9 mouse cellular contexts compared by ENCODE assay signal in genomic region chr5:113930648-113931609, GRCm38 (mm10). TPM values are rescaled to one million over a fixed set of nuclear protein-coding genes. Genes with fewer than 3 reads are reported as not detected.
DNase-seq lines count a peak whose midpoint lies in the region; ATAC-seq and TF ChIP-seq lines count a peak whose summit lies in the region.
"Had no signal": no experiment of that assay in that cellular context is flagged by ENCODE, and none has a peak within 500 bp of the region (broad histone marks: within the 10 kb centered on the region; RNA-seq: fewer than 3 reads in every experiment).

No protein-coding gene starts in this region.

- WGBS in intestine, postnatal 0 days, result 48% methylated on average over 18 of the region's 18 CpGs
- WGBS in lung, embryonic 14.5 days, result 36% methylated on average over 18 of the region's 18 CpGs
- 28% methylated on average over 18 of the region's 18 CpGs for WGBS in neural tube, embryonic 11.5 days

- H3K4me2 ChIP-seq in intestine, postnatal 0 days (replicated peaks; ENCODE audit: low read depth), result 0 out of 2 replicates have a peak overlapping the region, but pooled peaks have one; percentile 32
- H3K4me2 ChIP-seq in lung, embryonic 14.5 days, result peak overlapping the region; percentile 35
- H3K4me2 ChIP-seq in neural tube, embryonic 11.5 days (ENCODE audit: low read depth), result no peak overlapping the region; the same call in 1 of the 2 replicates

- H3K9ac ChIP-seq in intestine, postnatal 0 days (ENCODE audit: low read depth, low read length), result no peak overlapping the region
- H3K9ac ChIP-seq in lung, embryonic 14.5 days, result peak overlapping the region; percentile 38; the same call in 1 of the 2 replicates
- H3K9ac ChIP-seq in neural tube, embryonic 11.5 days (ENCODE audit: low read length), result 0 out of 2 replicates have a peak overlapping the region, but pooled peaks have one; percentile 2

- 0 out of 2 replicates have a peak, but pooled peaks have one; percentile 33 for ATAC-seq in intestine, postnatal 0 days
- peak; percentile 76 for ATAC-seq in lung, embryonic 14.5 days (ENCODE audit: insufficient read depth)
- ATAC-seq in neural tube, embryonic 11.5 days (ENCODE audit: insufficient read depth, low FRiP score, low TSS enrichment), result 0 out of 2 replicates have a peak, but pooled peaks have one; percentile 35
- ATAC-seq in cerebellum, adult (ENCODE audit: insufficient number of reproducible peaks, low FRiP score, low TSS enrichment), result no peak

- H3K9me3 ChIP-seq in intestine, postnatal 0 days (ENCODE audit: control insufficient read depth), result peaks cover 4% of the 10 kb centered on the region; the same call in 1 of the 2 replicates
- peaks cover 3% of the 10 kb centered on the region; the same call in 1 of the 2 replicates for H3K9me3 ChIP-seq in lung, embryonic 14.5 days (ENCODE audit: low read depth, low read length)
- H3K9me3 ChIP-seq in neural tube, embryonic 11.5 days (ENCODE audit: control insufficient read depth, low read length), result no peaks in the 10 kb centered on the region

- no peak overlapping the region for H3K4me3 ChIP-seq in intestine, postnatal 0 days (ENCODE audit: low read depth, low read length)
- no peak overlapping the region for H3K4me3 ChIP-seq in lung, embryonic 14.5 days (ENCODE audit: low read depth, low read length)
- H3K4me3 ChIP-seq in neural tube, embryonic 11.5 days (ENCODE audit: low read depth, low read length), result no peak overlapping the region

- H3K36me3 ChIP-seq in intestine, postnatal 0 days (ENCODE audit: control insufficient read depth, insufficient read depth), result no peaks in the 10 kb centered on the region
- no peaks in the 10 kb centered on the region for H3K36me3 ChIP-seq in lung, embryonic 14.5 days (ENCODE audit: insufficient read depth)
- H3K36me3 ChIP-seq in neural tube, embryonic 11.5 days (ENCODE audit: control insufficient read depth, insufficient read depth, low read length), result no peaks in the 10 kb centered on the region

- no peaks in the 10 kb centered on the region for H3K27me3 ChIP-seq in intestine, postnatal 0 days (replicated peaks; ENCODE audit: control insufficient read depth, insufficient read depth, low read length)
- H3K27me3 ChIP-seq in lung, embryonic 14.5 days (ENCODE audit: insufficient read depth, low read length), result no peaks in the 10 kb centered on the region
- no peaks in the 10 kb centered on the region for H3K27me3 ChIP-seq in neural tube, embryonic 11.5 days (ENCODE audit: control insufficient read depth, insufficient read depth, low read length)
- H3K27me3 ChIP-seq: Patski had no signal

- H3K27ac ChIP-seq in intestine, postnatal 0 days (ENCODE audit: low read depth, low read length), result peak overlapping the region; percentile 50; the same call in 1 of the 2 replicates
- H3K27ac ChIP-seq in lung, embryonic 14.5 days (ENCODE audit: low read depth), result peak overlapping the region; percentile 37; the same call in 1 of the 2 replicates
- H3K27ac ChIP-seq in neural tube, embryonic 11.5 days (ENCODE audit: low read depth, low read length), result peak overlapping the region; percentile 11; the same call in 1 of the 2 replicates

- peak; percentile 35 for DNase-seq in right cerebral cortex, adult 18-20 months
- no peak for DNase-seq in right cerebral cortex, postnatal 4 days
- peak; percentile 67 for DNase-seq in embryo, embryonic 9.5 days (ENCODE audit: extremely low spot score)
- peak; percentile 84 for DNase-seq in heart, adult 8-10 months (ENCODE audit: low spot score)
- DNase-seq in lung, embryonic 14.5 days, result peak; percentile 78
- peak; percentile 67 for DNase-seq in neural tube, embryonic 11.5 days (ENCODE audit: low spot score)

- peak; percentile 19; the same call in 1 of the 2 replicates for TF ChIP-seq CTCF in intestine, postnatal 0 days (IDR thresholded peaks at IDR 0.05; ENCODE audit: low read depth)
- TF ChIP-seq CTCF in lung, embryonic 14.5 days (IDR thresholded peaks at IDR 0.05; ENCODE audit: low read depth), result no peak

- H3K4me1 ChIP-seq in intestine, postnatal 0 days (replicated peaks; ENCODE audit: control insufficient read depth, insufficient read depth, low read length), result no peaks in the 10 kb centered on the region
- H3K4me1 ChIP-seq in lung, embryonic 14.5 days (ENCODE audit: insufficient read depth), result no peaks in the 10 kb centered on the region; the same call in 1 of the 2 replicates
- H3K4me1 ChIP-seq in neural tube, embryonic 11.5 days (ENCODE audit: control insufficient read depth, insufficient read depth, low read length), result peaks cover 4% of the 10 kb centered on the region; the same call in 1 of the 2 replicates

RNA-seq across cellular contexts. Expression of gene Coro1c, which starts 22.4 kb away (rescaled TPM):
- 10 to 100 TPM; 21.9 to 30.3 (median 23.7) TPM for total RNA-seq in heart, adult 8-10 months (2022)
- polyA plus RNA-seq in intestine, postnatal 0 days (2015; fragmentation: Nextera tagmentation; extraction: Ambion mirVana), result 116 and 127 TPM in 2 replicates
- polyA plus RNA-seq in lung, embryonic 14.5 days (2014; fragmentation: Nextera tagmentation; extraction: Ambion mirVana), result 151 and 165 TPM in 2 replicates
- polyA plus RNA-seq in neural tube, embryonic 11.5 days (2014; fragmentation: Nextera tagmentation; extraction: Ambion mirVana), result 256 and 297 TPM in 2 replicates
